Mouse (Mus musculus): ENCODE data around the gene Kctd13. TPM values are rescaled to one million over a fixed set of nuclear protein-coding genes. Genes with fewer than 3 reads are reported as not detected.
"Not testable (repeated sequence)": the region's sequence is repeated elsewhere in the genome, so short reads cannot be mapped to it uniquely, and the experiment has no call there.

Gene Kctd13
- polyA plus RNA-seq, 1 experiment from 2014 or later: 15.3 TPM

GRCm38 (mm10) chr7:126905590-126905989 lies 23.1 kb upstream of the Kctd13 start:
- Histone ChIP-seq H3K4me2 (no peak overlapping the region), H3K27ac (no peak overlapping the region), H3K4me1 (no peaks in the 10 kb centered on the region), H3K4me3 (no peak overlapping the region), H3K27me3 (no peaks in the 10 kb centered on the region), H3K36me3 (no peaks in the 10 kb centered on the region), H3K9ac (no peak overlapping the region), H3K9me3 (no peaks in the 10 kb centered on the region)
- no peak for ATAC-seq (ENCODE audit: insufficient number of reproducible peaks, low FRiP score, low TSS enrichment, low read depth)
- 73% methylated on average over 3 of the region's 3 CpGs for WGBS

GRCm38 (mm10) chr7:126914844-126915243 lies 13.8 kb upstream of the Kctd13 start:
- ATAC-seq (ENCODE audit: insufficient number of reproducible peaks, low FRiP score, low TSS enrichment, low read depth): no peak

GRCm38 (mm10) chr7:126918356-126918755 lies 10.3 kb upstream of the Kctd13 start:
- H3K4me2 ChIP-seq; H3K4me1 ChIP-seq; ATAC-seq (ENCODE audit: insufficient number of reproducible peaks, low FRiP score, low TSS enrichment, low read depth); H3K36me3 ChIP-seq; H3K9ac ChIP-seq; H3K9me3 ChIP-seq; H3K4me3 ChIP-seq; H3K27me3 ChIP-seq; H3K27ac ChIP-seq: not testable (repeated sequence)
- 36% methylated on average over 4 of the region's 4 CpGs for WGBS

More at GRCm38 (mm10) chr7:126914844-126915243, 13.8 kb upstream of the Kctd13 start:
- Histone ChIP-seq H3K36me3 (no peaks in the 10 kb centered on the region), H3K4me1 (no peaks in the 10 kb centered on the region), H3K9ac (no peak overlapping the region), H3K4me3 (no peak overlapping the region), H3K27ac (no peak overlapping the region), H3K27me3 (no peaks in the 10 kb centered on the region), H3K4me2 (no peak overlapping the region), H3K9me3 (no peaks in the 10 kb centered on the region)
- 81% methylated on average over 3 of the region's 3 CpGs for WGBS

GRCm38 (mm10) chr7:126919973-126920372 lies 8.7 kb upstream of the Kctd13 start:
- H3K9ac ChIP-seq: no peak overlapping the region
- no peak for ATAC-seq (ENCODE audit: insufficient number of reproducible peaks, low FRiP score, low TSS enrichment, low read depth)
- WGBS: 80% methylated on average over 4 of the region's 4 CpGs
- H3K27ac ChIP-seq: no peak overlapping the region
- no peaks in the 10 kb centered on the region for H3K27me3 ChIP-seq
- H3K36me3 ChIP-seq: no peaks in the 10 kb centered on the region
- no peak overlapping the region for H3K4me3 ChIP-seq
- no peak overlapping the region for H3K4me2 ChIP-seq
- H3K9me3 ChIP-seq: no peaks in the 10 kb centered on the region
- no peaks in the 10 kb centered on the region for H3K4me1 ChIP-seq

- Histone ChIP-seq H3K4me1 (no peaks in the 10 kb centered on the region), H3K36me3 (no peaks in the 10 kb centered on the region), H3K9me3 (no peaks in the 10 kb centered on the region), H3K9ac (no peak overlapping the region), H3K27me3 (no peaks in the 10 kb centered on the region), H3K4me3 (no peak overlapping the region), H3K4me2 (no peak overlapping the region), H3K27ac (no peak overlapping the region)
- no peak for ATAC-seq (ENCODE audit: insufficient number of reproducible peaks, low FRiP score, low TSS enrichment, low read depth)
- WGBS: 67% methylated on average over 2 of the region's 2 CpGs
Observed at GRCm38 (mm10) chr7:126921563-126921962, 7.1 kb upstream of the Kctd13 start.

- Histone ChIP-seq H3K27ac (peak within 1 kb of the TSS; percentile 22), H3K9ac (no peak within 1 kb of the TSS)
- 36% methylated on average over 5 of the region's 5 CpGs for WGBS
Observed at GRCm38 (mm10) chr7:126922624-126923060, 6.0 kb upstream of the Kctd13 start, which contains the start of gene Tmem219. Gene Tmem219, minus strand, starts transcription at chr7:126922917.

GRCm38 (mm10) chr7:126923999-126924398 lies 4.7 kb upstream of the Kctd13 start:
- WGBS: 86% methylated on average over 5 of the region's 5 CpGs
- Histone ChIP-seq H3K9me3 (no peaks in the 10 kb centered on the region), H3K4me3 (no peak overlapping the region), H3K4me1 (no peaks in the 10 kb centered on the region), H3K27ac (no peak overlapping the region), H3K36me3 (no peaks in the 10 kb centered on the region), H3K4me2 (no peak overlapping the region), H3K9ac (no peak overlapping the region), H3K27me3 (no peaks in the 10 kb centered on the region)
- ATAC-seq (ENCODE audit: insufficient number of reproducible peaks, low FRiP score, low TSS enrichment, low read depth): no peak

More at GRCm38 (mm10) chr7:126922624-126923060, 6.0 kb upstream of the Kctd13 start, which contains the start of gene Tmem219:
- H3K4me3 ChIP-seq: no peak within 1 kb of the TSS
- no peaks in the 10 kb centered on the region for H3K36me3 ChIP-seq
- H3K27me3 ChIP-seq: no peaks in the 10 kb centered on the region
- no peaks in the 10 kb centered on the region for H3K9me3 ChIP-seq
- H3K4me1 ChIP-seq: no peaks in the 10 kb centered on the region
- H3K4me2 ChIP-seq: no peak within 1 kb of the TSS
- ATAC-seq (ENCODE audit: insufficient number of reproducible peaks, low FRiP score, low TSS enrichment, low read depth): peak; percentile 69; the same call in 1 of the 2 replicates

GRCm38 (mm10) chr7:126926299-126926698 lies 2.4 kb upstream of the Kctd13 start:
- Histone ChIP-seq H3K27ac (no peak overlapping the region), H3K27me3 (no peaks in the 10 kb centered on the region), H3K36me3 (peaks cover 5% of the 10 kb centered on the region; the same call in 1 of the 2 replicates), H3K4me1 (peaks cover 11% of the 10 kb centered on the region), H3K9me3 (no peaks in the 10 kb centered on the region), H3K4me2 (no peak overlapping the region), H3K9ac (no peak overlapping the region), H3K4me3 (no peak overlapping the region)
- WGBS: 24% methylated on average over 3 of the region's 3 CpGs
- ATAC-seq (ENCODE audit: insufficient number of reproducible peaks, low FRiP score, low TSS enrichment, low read depth): no peak

- ATAC-seq (ENCODE audit: insufficient number of reproducible peaks, low FRiP score, low TSS enrichment, low read depth): peak; percentile 62
- peak overlapping the region; percentile 87 for H3K9ac ChIP-seq
- peaks cover 11% of the 10 kb centered on the region for H3K4me1 ChIP-seq
- H3K27ac ChIP-seq: peak overlapping the region; percentile 81
- H3K9me3 ChIP-seq: no peaks in the 10 kb centered on the region
- WGBS: under 1% methylated on average over 27 of the region's 27 CpGs
- no peaks in the 10 kb centered on the region for H3K27me3 ChIP-seq
- peaks cover 19% of the 10 kb centered on the region for H3K36me3 ChIP-seq
- peak overlapping the region; percentile 92 for H3K4me3 ChIP-seq
- H3K4me2 ChIP-seq: peak overlapping the region; percentile 94
Observed at GRCm38 (mm10) chr7:126929046-126929445, 367 bp downstream of the Kctd13 start.

GRCm38 (mm10) chr7:126932652-126933051 lies 4.0 kb downstream of the Kctd13 start:
- Histone ChIP-seq H3K9me3 (no peaks in the 10 kb centered on the region), H3K27me3 (no peaks in the 10 kb centered on the region), H3K4me3 (no peak overlapping the region), H3K9ac (no peak overlapping the region), H3K27ac (no peak overlapping the region), H3K4me2 (no peak overlapping the region), H3K4me1 (peaks cover 11% of the 10 kb centered on the region), H3K36me3 (peaks cover 39% of the 10 kb centered on the region)
- no peak for ATAC-seq (ENCODE audit: insufficient number of reproducible peaks, low FRiP score, low TSS enrichment, low read depth)
- 98% methylated on average over 2 of the region's 2 CpGs for WGBS

GRCm38 (mm10) chr7:126941171-126941570 lies 12.5 kb downstream of the Kctd13 start:
- Histone ChIP-seq H3K4me1 (no peaks in the 10 kb centered on the region), H3K9me3 (no peaks in the 10 kb centered on the region), H3K36me3 (peaks cover 45% of the 10 kb centered on the region), H3K27me3 (no peaks in the 10 kb centered on the region), H3K4me3 (no peak overlapping the region), H3K27ac (no peak overlapping the region), H3K4me2 (no peak overlapping the region), H3K9ac (no peak overlapping the region)
- ATAC-seq (ENCODE audit: insufficient number of reproducible peaks, low FRiP score, low TSS enrichment, low read depth): no peak
- 47% methylated on average over 6 of the region's 6 CpGs for WGBS

- H3K9ac ChIP-seq: no peak overlapping the region
- H3K27ac ChIP-seq: no peak overlapping the region
- no peaks in the 10 kb centered on the region for H3K4me1 ChIP-seq
- no peaks in the 10 kb centered on the region for H3K27me3 ChIP-seq
- no peak overlapping the region for H3K4me2 ChIP-seq
- ATAC-seq (ENCODE audit: insufficient number of reproducible peaks, low FRiP score, low TSS enrichment, low read depth): no peak
- H3K9me3 ChIP-seq: no peaks in the 10 kb centered on the region
- no peak overlapping the region for H3K4me3 ChIP-seq
- peaks cover 43% of the 10 kb centered on the region for H3K36me3 ChIP-seq
- WGBS: 73% methylated on average over 5 of the region's 5 CpGs
Observed at GRCm38 (mm10) chr7:126941801-126942200, 13.1 kb downstream of the Kctd13 start.

GRCm38 (mm10) chr7:126946530-126946929 lies 17.9 kb downstream of the Kctd13 start:
- no peak for ATAC-seq (ENCODE audit: insufficient number of reproducible peaks, low FRiP score, low TSS enrichment, low read depth)
- Histone ChIP-seq H3K9me3 (no peaks in the 10 kb centered on the region), H3K27me3 (peaks cover 25% of the 10 kb centered on the region), H3K27ac (no peak overlapping the region), H3K4me3 (no peak overlapping the region), H3K9ac (no peak overlapping the region), H3K4me1 (peaks cover 17% of the 10 kb centered on the region), H3K4me2 (no peak overlapping the region), H3K36me3 (peaks cover 29% of the 10 kb centered on the region)
- 37% methylated on average over 3 of the region's 3 CpGs for WGBS

All from limb, embryonic 15.5 days (tissue).